Mouse (Mus musculus): ENCODE measurements around the gene Qars. TPM values are rescaled to one million over a fixed set of nuclear protein-coding genes. Genes with fewer than 3 reads are reported as not detected.

Gene Qars
- polyA plus RNA-seq, 1 experiment from 2014 or later: 56.6 TPM

- Histone ChIP-seq H3K9ac (ENCODE audit: low read depth, low read length) (no peak overlapping the region), H3K9me3 (replicated peaks; ENCODE audit: control insufficient read depth, low read length, poor library complexity, severe bottlenecking) (no peaks in the 10 kb centered on the region), H3K4me1 (ENCODE audit: control insufficient read depth, insufficient read depth, low read length) (no peaks in the 10 kb centered on the region), H3K27me3 (ENCODE audit: control insufficient read depth, insufficient read depth, low read depth, low read length) (no peaks in the 10 kb centered on the region), H3K27ac (ENCODE audit: low read length) (no peak overlapping the region), H3K4me2 (ENCODE audit: low read length) (no peak overlapping the region), H3K36me3 (ENCODE audit: control insufficient read depth, insufficient read depth, low read length) (peaks cover 2% of the 10 kb centered on the region; the same call in 1 of the 2 replicates), H3K4me3 (ENCODE audit: low read depth, low read length) (no peak overlapping the region)
- no peak for ATAC-seq
- 84% methylated on average over 5 of the region's 5 CpGs for WGBS
These were observed 38.1 kb upstream of the Qars start for GRCm38 (mm10) chr9:108469430-108469829.

GRCm38 (mm10) chr9:108469845-108470244, 37.7 kb upstream of the Qars start:
- ATAC-seq: no peak
- 80% methylated on average over 4 of the region's 4 CpGs for WGBS

GRCm38 (mm10) chr9:108474528-108474927, 33.0 kb upstream of the Qars start:
- H3K4me3 ChIP-seq (ENCODE audit: low read depth, low read length): no peak overlapping the region
- no peak overlapping the region for H3K4me2 ChIP-seq (ENCODE audit: low read length)
- H3K36me3 ChIP-seq (ENCODE audit: control insufficient read depth, insufficient read depth, low read length): no peaks in the 10 kb centered on the region
- H3K27ac ChIP-seq (ENCODE audit: low read length): no peak overlapping the region
- no peaks in the 10 kb centered on the region for H3K27me3 ChIP-seq (ENCODE audit: control insufficient read depth, insufficient read depth, low read depth, low read length)
- 73% methylated on average over 1 of the region's 1 CpGs for WGBS
- no peak for ATAC-seq
- no peak overlapping the region for H3K9ac ChIP-seq (ENCODE audit: low read depth, low read length)
- H3K4me1 ChIP-seq (ENCODE audit: control insufficient read depth, insufficient read depth, low read length): peaks cover 9% of the 10 kb centered on the region
- H3K9me3 ChIP-seq (replicated peaks; ENCODE audit: control insufficient read depth, low read length, poor library complexity, severe bottlenecking): no peaks in the 10 kb centered on the region

More at GRCm38 (mm10) chr9:108469845-108470244, 37.7 kb upstream of the Qars start:
- Histone ChIP-seq H3K4me1 (ENCODE audit: control insufficient read depth, insufficient read depth, low read length) (no peaks in the 10 kb centered on the region), H3K4me2 (ENCODE audit: low read length) (no peak overlapping the region), H3K27me3 (ENCODE audit: control insufficient read depth, insufficient read depth, low read depth, low read length) (no peaks in the 10 kb centered on the region), H3K27ac (ENCODE audit: low read length) (no peak overlapping the region), H3K9ac (ENCODE audit: low read depth, low read length) (no peak overlapping the region), H3K9me3 (replicated peaks; ENCODE audit: control insufficient read depth, low read length, poor library complexity, severe bottlenecking) (no peaks in the 10 kb centered on the region), H3K4me3 (ENCODE audit: low read depth, low read length) (no peak overlapping the region), H3K36me3 (ENCODE audit: control insufficient read depth, insufficient read depth, low read length) (no peaks in the 10 kb centered on the region)

GRCm38 (mm10) chr9:108478638-108479156, 28.8 kb upstream of the Qars start:
- Histone ChIP-seq H3K9me3 (replicated peaks; ENCODE audit: control insufficient read depth, low read length, poor library complexity, severe bottlenecking) (no peaks in the 10 kb centered on the region), H3K4me1 (ENCODE audit: control insufficient read depth, insufficient read depth, low read length) (peaks cover 13% of the 10 kb centered on the region), H3K9ac (ENCODE audit: low read depth, low read length) (peak overlapping the region; percentile 5; the same call in 1 of the 2 replicates), H3K4me3 (ENCODE audit: low read depth, low read length) (peak overlapping the region; percentile 39), H3K27me3 (ENCODE audit: control insufficient read depth, insufficient read depth, low read depth, low read length) (no peaks in the 10 kb centered on the region), H3K4me2 (ENCODE audit: low read length) (peak overlapping the region; percentile 68), H3K36me3 (ENCODE audit: control insufficient read depth, insufficient read depth, low read length) (no peaks in the 10 kb centered on the region), H3K27ac (ENCODE audit: low read length) (no peak overlapping the region)
- peak; percentile 54; the same call in 1 of the 2 replicates for ATAC-seq
- under 1% methylated on average over 20 of the region's 20 CpGs for WGBS

- 24% methylated on average over 11 of the region's 11 CpGs for WGBS
- ATAC-seq: 0 out of 2 replicates have a peak, but pooled peaks have one; percentile 26
- peak overlapping the region; percentile 39 for H3K4me3 ChIP-seq (ENCODE audit: low read depth, low read length)
- H3K36me3 ChIP-seq (ENCODE audit: control insufficient read depth, insufficient read depth, low read length): no peaks in the 10 kb centered on the region
- peaks cover 13% of the 10 kb centered on the region for H3K4me1 ChIP-seq (ENCODE audit: control insufficient read depth, insufficient read depth, low read length)
- 0 out of 2 replicates have a peak overlapping the region, but pooled peaks have one; percentile 5 for H3K9ac ChIP-seq (ENCODE audit: low read depth, low read length)
- peak overlapping the region; percentile 68 for H3K4me2 ChIP-seq (ENCODE audit: low read length)
- no peaks in the 10 kb centered on the region for H3K27me3 ChIP-seq (ENCODE audit: control insufficient read depth, insufficient read depth, low read depth, low read length)
- H3K27ac ChIP-seq (ENCODE audit: low read length): 0 out of 2 replicates have a peak overlapping the region, but pooled peaks have one; percentile 5
- no peaks in the 10 kb centered on the region for H3K9me3 ChIP-seq (replicated peaks; ENCODE audit: control insufficient read depth, low read length, poor library complexity, severe bottlenecking)
These were observed 28.3 kb upstream of the Qars start for GRCm38 (mm10) chr9:108479241-108479640.

- Histone ChIP-seq H3K36me3 (ENCODE audit: control insufficient read depth, insufficient read depth, low read length) (no peaks in the 10 kb centered on the region), H3K4me1 (ENCODE audit: control insufficient read depth, insufficient read depth, low read length) (peaks cover 13% of the 10 kb centered on the region), H3K27me3 (ENCODE audit: control insufficient read depth, insufficient read depth, low read depth, low read length) (no peaks in the 10 kb centered on the region), H3K4me2 (ENCODE audit: low read length) (peak within 1 kb of the TSS; percentile 68), H3K27ac (ENCODE audit: low read length) (0 out of 2 replicates have a peak within 1 kb of the TSS, but pooled peaks have one; percentile 5), H3K9ac (ENCODE audit: low read depth, low read length) (peak within 1 kb of the TSS; percentile 48), H3K9me3 (replicated peaks; ENCODE audit: control insufficient read depth, low read length, poor library complexity, severe bottlenecking) (no peaks in the 10 kb centered on the region), H3K4me3 (ENCODE audit: low read depth, low read length) (peak within 1 kb of the TSS; percentile 39)
- ATAC-seq: peak; percentile 62; the same call in 1 of the 2 replicates
- WGBS: 9% methylated on average over 10 of the region's 10 CpGs
These were observed 27.7 kb upstream of the Qars start, which contains the start of gene Lamb2 for GRCm38 (mm10) chr9:108479721-108480351. Gene Lamb2 (plus strand): TSS chr9:108479736.

- Histone ChIP-seq H3K27ac (ENCODE audit: low read length) (no peak overlapping the region), H3K4me2 (ENCODE audit: low read length) (no peak overlapping the region), H3K9me3 (replicated peaks; ENCODE audit: control insufficient read depth, low read length, poor library complexity, severe bottlenecking) (no peaks in the 10 kb centered on the region), H3K27me3 (ENCODE audit: control insufficient read depth, insufficient read depth, low read depth, low read length) (no peaks in the 10 kb centered on the region), H3K4me1 (ENCODE audit: control insufficient read depth, insufficient read depth, low read length) (peaks cover 13% of the 10 kb centered on the region), H3K9ac (ENCODE audit: low read depth, low read length) (no peak overlapping the region), H3K36me3 (ENCODE audit: control insufficient read depth, insufficient read depth, low read length) (no peaks in the 10 kb centered on the region), H3K4me3 (ENCODE audit: low read depth, low read length) (no peak overlapping the region)
- no peak for ATAC-seq
- WGBS: 93% methylated on average over 28 of the region's 28 CpGs
These were observed 26.5 kb upstream of the Qars start for GRCm38 (mm10) chr9:108480813-108481519.

- no peak for ATAC-seq
- 90% methylated on average over 19 of the region's 19 CpGs for WGBS
- H3K9ac ChIP-seq (ENCODE audit: low read depth, low read length): no peak overlapping the region
These were observed 25.8 kb upstream of the Qars start for GRCm38 (mm10) chr9:108481520-108482210.

More at GRCm38 (mm10) chr9:108481520-108482210, 25.8 kb upstream of the Qars start:
- Histone ChIP-seq H3K27ac (ENCODE audit: low read length) (no peak overlapping the region), H3K27me3 (ENCODE audit: control insufficient read depth, insufficient read depth, low read depth, low read length) (no peaks in the 10 kb centered on the region), H3K4me3 (ENCODE audit: low read depth, low read length) (no peak overlapping the region), H3K4me2 (ENCODE audit: low read length) (no peak overlapping the region), H3K36me3 (ENCODE audit: control insufficient read depth, insufficient read depth, low read length) (no peaks in the 10 kb centered on the region), H3K9me3 (replicated peaks; ENCODE audit: control insufficient read depth, low read length, poor library complexity, severe bottlenecking) (no peaks in the 10 kb centered on the region), H3K4me1 (ENCODE audit: control insufficient read depth, insufficient read depth, low read length) (peaks cover 13% of the 10 kb centered on the region)
